Mouse (Mus musculus) induced T-regulatory cell, adult 2 months (primary cell): ENCODE data around the gene Agrp.

Experiments
- DNase-seq: peaks from one replicate; pipeline ENCODE4 v3.0.0-alpha.2; 2012; ENCODE audit warnings: low read depth

The Agrp gene

DNA sequence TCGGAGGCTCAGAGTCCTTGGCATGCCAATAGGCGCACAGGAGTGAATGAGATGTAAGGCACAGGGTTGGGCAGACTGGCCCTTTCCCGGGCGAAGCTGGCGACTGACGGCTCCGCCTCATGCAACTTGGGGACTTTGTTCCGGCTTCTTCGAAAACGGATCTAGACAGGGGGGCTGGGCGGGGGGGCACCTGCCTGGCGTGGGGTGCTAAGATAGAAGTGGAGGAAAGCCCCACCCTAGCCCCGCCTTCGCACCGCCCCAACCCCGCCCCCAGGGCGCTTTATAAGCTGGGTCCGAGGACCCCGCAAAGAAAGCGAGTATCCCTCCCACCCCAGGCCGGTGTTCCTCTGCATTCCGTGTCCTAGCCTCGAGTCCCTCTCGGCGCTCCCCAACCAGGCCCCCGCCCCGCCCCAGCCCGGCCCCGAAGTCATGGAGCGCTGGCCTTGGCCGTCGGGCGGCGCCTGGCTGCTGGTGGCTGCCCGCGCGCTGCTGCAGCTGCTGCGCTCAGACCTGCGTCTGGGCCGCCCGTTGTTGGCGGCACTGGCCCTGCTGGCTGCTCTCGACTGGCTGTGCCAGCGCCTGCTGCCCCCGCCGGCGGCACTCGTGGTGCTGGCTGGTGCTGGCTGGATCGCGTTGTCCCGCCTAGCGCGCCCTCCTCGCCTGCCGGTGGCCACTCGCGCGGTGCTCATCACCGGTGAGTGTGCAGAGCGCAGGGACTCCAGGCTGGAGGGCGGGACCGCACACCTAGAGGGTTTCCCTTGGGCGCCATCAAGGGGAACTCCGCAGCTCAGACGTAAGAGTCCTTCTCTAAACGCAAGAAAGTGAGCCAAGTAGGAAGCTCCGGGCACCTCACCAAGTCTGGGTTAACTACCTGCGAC is 118.5 kb downstream of the Agrp start, which contains the start of gene Hsd11b2:
Gene Hsd11b2 (plus strand): TSS at position 320 of the 878 bp plus-strand sequence.
- peak; percentile 81 for DNase-seq

DNA sequence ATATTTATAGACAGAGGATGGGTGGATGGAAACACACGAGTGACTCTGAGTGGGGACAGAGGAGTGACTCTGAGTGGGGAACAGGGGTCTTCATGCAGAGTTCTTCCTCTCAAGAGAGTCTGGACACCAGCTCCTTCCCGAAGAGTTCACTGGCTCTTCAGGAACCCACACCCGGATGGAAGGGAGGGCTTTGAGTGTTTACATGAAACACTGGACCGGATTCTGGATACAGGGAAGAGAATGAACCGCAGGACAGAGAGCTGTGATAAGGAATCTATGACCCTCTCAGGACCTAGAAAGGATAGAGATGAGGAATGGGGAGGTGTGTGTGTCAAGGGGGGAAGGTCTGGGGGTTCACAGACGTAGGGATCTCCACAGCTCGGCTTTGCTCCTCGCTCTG is 119.8 kb downstream of the Agrp start:
- DNase-seq = peak; percentile 21
